Mouse (Mus musculus): Measurements from ENCODE around the gene Map2k4.

GRCm38 (mm10) chr11:65759350-65759749 is 28.7 kb downstream of the Map2k4 start:
- TF ChIP-seq CTCF (IDR thresholded peaks at IDR 0.05; ENCODE audit: insufficient read depth, low read length), result no peak
- TF ChIP-seq POLR2A (IDR thresholded peaks at IDR 0.05; ENCODE audit: borderline replicate concordance, extremely low read depth, low read depth, low read length), result no peak

Data from lung, adult 2 months (tissue).